Mouse (Mus musculus): Measurements from ENCODE around the gene Cmpk1. TPM values are rescaled to one million over a fixed set of nuclear protein-coding genes. Genes with fewer than 3 reads are reported as not detected.
"Not testable (repeated sequence)": the region's sequence is repeated elsewhere in the genome, so short reads cannot be mapped to it uniquely, and the experiment has no call there.

Cmpk1 gene
- total and polyA plus RNA-seq, 3 experiments: 27.2 to 115 (median 92.1) TPM

GRCm38 (mm10) chr4:114973229-114973740 lies 13.8 kb downstream of the Cmpk1 start:
- Histone ChIP-seq H3K9ac (ENCODE audit: insufficient read depth, low read depth) (no peak overlapping the region), H3K36me3 (replicated peaks in 1 of 2; ENCODE audit: control insufficient read depth in 1 of 2, insufficient read depth in 1 of 2, low read length in 1 of 2) (peaks cover 2 to 12% of the 10 kb centered on the region in 2 experiments), H3K4me1 (ENCODE audit: control insufficient read depth in 1 of 2, insufficient read depth in 2 of 2) (peaks cover 0 to 47% of the 10 kb centered on the region in 2 experiments; a peak in 3 of 4 replicates), H3K79me2 (replicated peaks; ENCODE audit: control insufficient read depth, extremely low read depth, insufficient read depth, poor library complexity, severe bottlenecking) (peaks cover 6% of the 10 kb centered on the region), H3K27ac (ENCODE audit: insufficient read depth, low read depth) (no peak overlapping the region), H3K4me2 (ENCODE audit: insufficient read depth, low read depth, poor library complexity, severe bottlenecking) (no peak overlapping the region), H3K9me3 (replicated peaks; ENCODE audit: low read length) (no peaks in the 10 kb centered on the region), H3K27me3 (replicated peaks) (no peaks in the 10 kb centered on the region), H3K4me3 (replicated peaks in 1 of 3; ENCODE audit: low read depth in 2 of 3, low read length in 2 of 3, poor library complexity in 1 of 3) (no peak overlapping the region)
- dilution Hi-C loops (cut with MboI; ENCODE audit: extremely low pct_ligation_motif_present, extremely low pct_unique_long_range_greater_than_20kb, low sequenced_read_pairs) (no loop called here), in situ Hi-C loops (cut with MboI; ENCODE audit: low pct_ligation_motif_present, low pct_unique_long_range_greater_than_20kb, low sequenced_read_pairs) (no loop called here)
- DNase-seq (ENCODE audit: extremely low read depth): no peak
- TF ChIP-seq JUN (IDR thresholded peaks at IDR 0.05; ENCODE audit: insufficient read depth, low read depth, low read length) (no peak), EP300 (IDR thresholded peaks at IDR 0.05; ENCODE audit: low read length) (peak; percentile 37; the same call in 1 of the 2 replicates)

GRCm38 (mm10) chr4:114970736-114971135 lies 16.3 kb downstream of the Cmpk1 start:
- H3K9me3 ChIP-seq (replicated peaks; ENCODE audit: low read length): no peaks in the 10 kb centered on the region
- dilution Hi-C loops (cut with MboI; ENCODE audit: extremely low pct_ligation_motif_present, extremely low pct_unique_long_range_greater_than_20kb, low sequenced_read_pairs): no loop called here
- H3K4me1 ChIP-seq (ENCODE audit: control insufficient read depth in 1 of 2, insufficient read depth in 2 of 2): peaks cover 0 to 28% of the 10 kb centered on the region in 2 experiments; a peak in 3 of 4 replicates
- H3K79me2 ChIP-seq (replicated peaks; ENCODE audit: control insufficient read depth, extremely low read depth, insufficient read depth, poor library complexity, severe bottlenecking): peaks cover 4% of the 10 kb centered on the region; the same call in 1 of the 2 replicates
- no peaks in the 10 kb centered on the region for H3K27me3 ChIP-seq (replicated peaks)
- TF ChIP-seq POLR2AphosphoS2 (IDR thresholded peaks at IDR 0.05; ENCODE audit: low read depth, low read length): no peak
- no peak for TF ChIP-seq GABPA (IDR thresholded peaks at IDR 0.05; ENCODE audit: insufficient replicate concordance, low read depth, low read length)
- TF ChIP-seq ZC3H11A (IDR thresholded peaks at IDR 0.05; ENCODE audit: low read depth, low read length): no peak
- no peak for TF ChIP-seq RAD21 (IDR thresholded peaks at IDR 0.05; ENCODE audit: low read depth, low read length)
- TF ChIP-seq E2F4 (IDR thresholded peaks at IDR 0.05; ENCODE audit: insufficient replicate concordance, low read depth, low read length): no peak
- no peak for TF ChIP-seq KAT2A (IDR thresholded peaks at IDR 0.05; ENCODE audit: insufficient replicate concordance, low read length)
- TF ChIP-seq NRF1 (IDR thresholded peaks at IDR 0.05; ENCODE audit: low read depth, low read length): no peak
- TF ChIP-seq MXI1 (IDR thresholded peaks at IDR 0.05; ENCODE audit: low read depth, low read length): no peak
- TF ChIP-seq UBTF (IDR thresholded peaks at IDR 0.05; ENCODE audit: low read depth, low read length): no peak
- TF ChIP-seq MAZ (IDR thresholded peaks at IDR 0.05; ENCODE audit: low read depth, low read length): no peak
- TF ChIP-seq MAFK (IDR thresholded peaks at IDR 0.05; ENCODE audit: insufficient replicate concordance, low read length): no peak
- H3K4me2 ChIP-seq (ENCODE audit: insufficient read depth, low read depth, poor library complexity, severe bottlenecking): no peak overlapping the region
- peaks cover 16 to 35% of the 10 kb centered on the region in 2 experiments for H3K36me3 ChIP-seq (replicated peaks in 1 of 2; ENCODE audit: control insufficient read depth in 1 of 2, insufficient read depth in 1 of 2, low read length in 1 of 2)
- H3K27ac ChIP-seq (ENCODE audit: insufficient read depth, low read depth): no peak overlapping the region
- no peak overlapping the region for H3K4me3 ChIP-seq (replicated peaks in 1 of 3; ENCODE audit: low read depth in 2 of 3, low read length in 2 of 3, poor library complexity in 1 of 3)
- H3K9ac ChIP-seq (ENCODE audit: insufficient read depth, low read depth): no peak overlapping the region
- in situ Hi-C loops (cut with MboI; ENCODE audit: low pct_ligation_motif_present, low pct_unique_long_range_greater_than_20kb, low sequenced_read_pairs): no loop called here
- no peak for DNase-seq (ENCODE audit: extremely low read depth)

GRCm38 (mm10) chr4:114960881-114961280 lies 26.2 kb downstream of the Cmpk1 start:
- H3K9ac ChIP-seq (ENCODE audit: insufficient read depth, low read depth); H3K27me3 ChIP-seq (replicated peaks); H3K9me3 ChIP-seq (replicated peaks; ENCODE audit: low read length); dilution Hi-C loops (cut with MboI; ENCODE audit: extremely low pct_ligation_motif_present, extremely low pct_unique_long_range_greater_than_20kb, low sequenced_read_pairs); H3K27ac ChIP-seq (ENCODE audit: insufficient read depth, low read depth); DNase-seq (ENCODE audit: extremely low read depth); H3K79me2 ChIP-seq (replicated peaks; ENCODE audit: control insufficient read depth, extremely low read depth, insufficient read depth, poor library complexity, severe bottlenecking); H3K4me2 ChIP-seq (ENCODE audit: insufficient read depth, low read depth, poor library complexity, severe bottlenecking); H3K4me1 ChIP-seq (ENCODE audit: control insufficient read depth in 1 of 2, insufficient read depth in 2 of 2); in situ Hi-C loops (cut with MboI; ENCODE audit: low pct_ligation_motif_present, low pct_unique_long_range_greater_than_20kb, low sequenced_read_pairs); H3K4me3 ChIP-seq (replicated peaks in 1 of 3; ENCODE audit: low read depth in 2 of 3, low read length in 2 of 3, poor library complexity in 1 of 3): not testable (repeated sequence)
- H3K36me3 ChIP-seq (replicated peaks in 1 of 2; ENCODE audit: control insufficient read depth in 1 of 2, insufficient read depth in 1 of 2, low read length in 1 of 2): peaks cover 18 to 42% of the 10 kb centered on the region in 2 experiments

All from CH12.LX (cell line).